Mouse (Mus musculus) macrophage (primary cell): ENCODE results near the gene Pafah2. TPM values are rescaled to one million over a fixed set of nuclear protein-coding genes. Genes with fewer than 3 reads are reported as not detected.

Source experiments
- H3K27ac ChIP-seq: fragments of 350-480 bp; formaldehyde crosslinking; 2 replicates; pipeline ENCODE4 v1.9.0; 2021
- H3K36me3 ChIP-seq: fragments of 350-480 bp; formaldehyde crosslinking; 2 replicates; pipeline ENCODE4 v1.9.0; 2021; ENCODE audit errors: inconsistent target
- H3K4me3 ChIP-seq: fragments of 350-480 bp; formaldehyde crosslinking; 2 replicates; pipeline ENCODE4 v1.9.0; 2021; ENCODE audit errors: inconsistent target
- H3K79me2 ChIP-seq: fragments of 350-480 bp; formaldehyde crosslinking; 2 replicates; pipeline ENCODE4 v1.9.0; 2021; ENCODE audit errors: inconsistent target
- WGBS: methylation state at CpG from one replicate; pipeline ENCODE4 v1.1.7; 2026; ENCODE audit warnings: inconsistent platforms; ENCODE audit not compliant: missing documents; 5-methylcytosine and 5-hydroxymethylcytosine counted together
- polyA plus RNA-seq: library from polyadenylated mRNA; stranded (reverse); fragments of 250-400 nt; gene quantifications from 3 replicates; pipeline ENCODE4 v1.2.4, GENCODE M21; 2018; ENCODE audit warnings: inconsistent platforms

Gene Pafah2
- polyA plus RNA-seq, 1 experiment from 2014 or later: 5.0 TPM

GRCm38 (mm10) chr4:134425088-134425487 is 29.0 kb downstream of the Pafah2 start:
- Histone ChIP-seq H3K36me3 (peaks cover 15% of the 10 kb centered on the region; the same call in 1 of the 2 replicates), H3K79me2 (no peaks in the 10 kb centered on the region), H3K4me3 (no peak overlapping the region), H3K27ac (no peak overlapping the region)
- WGBS: 92% methylated on average over 7 of the region's 7 CpGs

GRCm38 (mm10) chr4:134430381-134431004 is 34.4 kb downstream of the Pafah2 start:
- no peak overlapping the region for H3K4me3 ChIP-seq
- 79% methylated on average over 23 of the region's 23 CpGs for WGBS
- H3K79me2 ChIP-seq: no peaks in the 10 kb centered on the region
- no peak overlapping the region for H3K27ac ChIP-seq
- peaks cover 10% of the 10 kb centered on the region; the same call in 1 of the 2 replicates for H3K36me3 ChIP-seq

GRCm38 (mm10) chr4:134432686-134433360 is 36.7 kb downstream of the Pafah2 start:
- 95% methylated on average over 15 of the region's 15 CpGs for WGBS
- H3K4me3 ChIP-seq: no peak overlapping the region
- H3K79me2 ChIP-seq: no peaks in the 10 kb centered on the region
- H3K36me3 ChIP-seq: no peaks in the 10 kb centered on the region
- no peak overlapping the region for H3K27ac ChIP-seq

GRCm38 (mm10) chr4:134436185-134436584 is 40.1 kb downstream of the Pafah2 start:
- Histone ChIP-seq H3K27ac (no peak overlapping the region), H3K36me3 (no peaks in the 10 kb centered on the region), H3K79me2 (no peaks in the 10 kb centered on the region), H3K4me3 (no peak overlapping the region)
- WGBS: 73% methylated on average over 7 of the region's 7 CpGs

GRCm38 (mm10) chr4:134436659-134437058 is 40.5 kb downstream of the Pafah2 start:
- Histone ChIP-seq H3K79me2 (no peaks in the 10 kb centered on the region), H3K36me3 (no peaks in the 10 kb centered on the region), H3K27ac (no peak overlapping the region), H3K4me3 (no peak overlapping the region)
- WGBS: 89% methylated on average over 9 of the region's 10 CpGs

- 95% methylated on average over 3 of the region's 3 CpGs for WGBS
- Histone ChIP-seq H3K4me3 (no peak overlapping the region), H3K79me2 (no peaks in the 10 kb centered on the region), H3K27ac (no peak overlapping the region), H3K36me3 (no peaks in the 10 kb centered on the region)
Measured at GRCm38 (mm10) chr4:134439119-134439518, 43.0 kb downstream of the Pafah2 start.

GRCm38 (mm10) chr4:134439919-134440318 is 43.8 kb downstream of the Pafah2 start:
- H3K79me2 ChIP-seq: no peaks in the 10 kb centered on the region
- H3K27ac ChIP-seq: no peak overlapping the region
- H3K4me3 ChIP-seq: no peak overlapping the region
- WGBS: 93% methylated on average over 4 of the region's 4 CpGs
- H3K36me3 ChIP-seq: no peaks in the 10 kb centered on the region

- H3K4me3 ChIP-seq: no peak overlapping the region
- no peaks in the 10 kb centered on the region for H3K79me2 ChIP-seq
- H3K36me3 ChIP-seq: no peaks in the 10 kb centered on the region
- WGBS: 94% methylated on average over 4 of the region's 4 CpGs
- no peak overlapping the region for H3K27ac ChIP-seq
Measured at GRCm38 (mm10) chr4:134442216-134442615, 46.1 kb downstream of the Pafah2 start.

GRCm38 (mm10) chr4:134443589-134443988 is 47.5 kb downstream of the Pafah2 start:
- WGBS: 95% methylated on average over 6 of the region's 7 CpGs
- H3K27ac ChIP-seq: no peak overlapping the region
- no peaks in the 10 kb centered on the region for H3K36me3 ChIP-seq
- H3K79me2 ChIP-seq: no peaks in the 10 kb centered on the region
- no peak overlapping the region for H3K4me3 ChIP-seq

GRCm38 (mm10) chr4:134444949-134445348 is 48.8 kb downstream of the Pafah2 start:
- Histone ChIP-seq H3K4me3 (no peak overlapping the region), H3K27ac (no peak overlapping the region), H3K36me3 (no peaks in the 10 kb centered on the region), H3K79me2 (no peaks in the 10 kb centered on the region)
- 95% methylated on average over 5 of the region's 7 CpGs for WGBS

GRCm38 (mm10) chr4:134445489-134445888 is 49.4 kb downstream of the Pafah2 start:
- no peak overlapping the region for H3K27ac ChIP-seq
- H3K36me3 ChIP-seq: no peaks in the 10 kb centered on the region
- WGBS: 94% methylated on average over 1 of the region's 1 CpGs
- H3K79me2 ChIP-seq: no peaks in the 10 kb centered on the region
- no peak overlapping the region for H3K4me3 ChIP-seq

GRCm38 (mm10) chr4:134447966-134448365 is 51.8 kb downstream of the Pafah2 start:
- Histone ChIP-seq H3K79me2 (no peaks in the 10 kb centered on the region), H3K4me3 (no peak overlapping the region), H3K27ac (no peak overlapping the region), H3K36me3 (no peaks in the 10 kb centered on the region)
- 75% methylated on average over 8 of the region's 23 CpGs for WGBS

GRCm38 (mm10) chr4:134449595-134450391 is 53.7 kb downstream of the Pafah2 start:
- H3K79me2 ChIP-seq: no peaks in the 10 kb centered on the region
- no peaks in the 10 kb centered on the region for H3K36me3 ChIP-seq
- H3K4me3 ChIP-seq: no peak overlapping the region
- no peak overlapping the region for H3K27ac ChIP-seq
- 92% methylated on average over 10 of the region's 13 CpGs for WGBS

- Histone ChIP-seq H3K79me2 (no peaks in the 10 kb centered on the region), H3K36me3 (no peaks in the 10 kb centered on the region), H3K4me3 (no peak overlapping the region), H3K27ac (no peak overlapping the region)
- WGBS: 75% methylated on average over 20 of the region's 20 CpGs
Measured at GRCm38 (mm10) chr4:134450392-134451195, 54.5 kb downstream of the Pafah2 start.
